Mouse (Mus musculus) hindbrain, embryonic 16.5 days (tissue): ENCODE measurements around the gene Adora3. TPM values are rescaled to one million over a fixed set of nuclear protein-coding genes. Genes with fewer than 3 reads are reported as not detected.
"Not testable (repeated sequence)": the region's sequence is repeated elsewhere in the genome, so short reads cannot be mapped to it uniquely, and the experiment has no call there.

ENCODE experiments used
- ATAC-seq: fragments of 200-750 bp; cut with Nextera tagmentation; 2 replicates; pipeline ENCODE4 v1.8.0; 2017; ENCODE audit warnings: moderate TSS enrichment, moderate library complexity
- H3K27ac ChIP-seq: fragments of 300-500 bp; sonication (generic); 2 replicates; pipeline ENCODE4 v1.5.1; 2014; ENCODE audit warnings: low read depth, mild to moderate bottlenecking, control low read depth, low read length, moderate library complexity
- H3K27me3 ChIP-seq: fragments of 300-500 bp; sonication (generic); replicated peaks from 2 replicates; pipeline ENCODE4 v1.6.1; 2014; ENCODE audit warnings: low read length; ENCODE audit not compliant: control insufficient read depth, insufficient read depth
- H3K36me3 ChIP-seq: fragments of 300-500 bp; sonication (generic); 2 replicates; pipeline ENCODE4 v1.6.1; 2014; ENCODE audit warnings: mild to moderate bottlenecking, low read length, moderate library complexity, mixed read lengths; ENCODE audit not compliant: control insufficient read depth, insufficient read depth
- H3K4me1 ChIP-seq: fragments of 300-500 bp; sonication (generic); 2 replicates; pipeline ENCODE4 v1.6.1; 2014; ENCODE audit warnings: low read depth, low read length; ENCODE audit not compliant: control insufficient read depth, insufficient read depth
- H3K4me2 ChIP-seq: fragments of 300-500 bp; sonication (generic); 2 replicates; pipeline ENCODE4 v1.6.1; 2014; ENCODE audit warnings: mild to moderate bottlenecking, low read length, control low read depth, moderate library complexity
- H3K4me3 ChIP-seq: fragments of 300-500 bp; sonication (generic); 2 replicates; pipeline ENCODE4 v1.5.1; 2014; ENCODE audit warnings: mild to moderate bottlenecking, low read length, control low read depth, moderate library complexity
- H3K9ac ChIP-seq: fragments of 300-500 bp; sonication (generic); 2 replicates; pipeline ENCODE4 v1.6.1; 2014; ENCODE audit warnings: low read depth, mild to moderate bottlenecking, control low read depth, low read length, moderate library complexity
- H3K9me3 ChIP-seq: fragments of 300-500 bp; sonication (generic); 2 replicates; pipeline ENCODE4 v1.6.1; 2014; ENCODE audit warnings: mild to moderate bottlenecking, low read length, moderate library complexity; ENCODE audit not compliant: control insufficient read depth
- WGBS: fragments of 180-500 bp; shearing (Covaris S2); extraction: QIAGEN DNeasy Blood & Tissue Kit; methylation state at CpG from one replicate; pipeline ENCODE4 v1.1.7; 2014; 5-methylcytosine and 5-hydroxymethylcytosine counted together
- polyA plus RNA-seq: library from polyadenylated mRNA; unstranded; fragments of >200 nt; fragmentation: Nextera tagmentation; extraction: Ambion mirVana; gene quantifications from 2 replicates; pipeline ENCODE4 v1.2.1, GENCODE M21; 2015

Gene Adora3
- polyA plus RNA-seq, 1 experiment from 2014 or later = 0.26 TPM

DNA sequence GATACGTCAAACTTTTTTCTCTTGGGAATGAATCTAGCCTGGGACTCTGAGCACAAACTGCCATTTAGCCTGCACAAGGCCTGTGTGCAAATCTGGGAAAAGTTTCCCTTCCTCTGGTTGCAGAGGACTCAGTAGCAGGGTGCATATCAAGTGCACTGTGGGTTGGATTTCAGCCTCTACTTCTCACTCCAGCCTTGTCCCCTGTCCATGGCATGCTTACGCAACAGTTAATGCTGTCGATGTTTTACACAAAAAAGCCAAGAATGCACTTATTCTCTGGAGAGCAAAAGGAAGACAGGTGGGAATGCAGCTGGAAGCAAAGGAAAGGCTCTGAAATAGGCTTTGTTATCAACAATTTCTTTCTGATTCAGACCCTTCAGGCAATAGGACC is 47.7 kb downstream of the Adora3 start:
- no peak overlapping the region for H3K9ac ChIP-seq
- H3K36me3 ChIP-seq = no peaks in the 10 kb centered on the region
- H3K27ac ChIP-seq = no peak overlapping the region
- H3K9me3 ChIP-seq = no peaks in the 10 kb centered on the region
- no peak overlapping the region for H3K4me3 ChIP-seq
- no peaks in the 10 kb centered on the region for H3K4me1 ChIP-seq
- no peaks in the 10 kb centered on the region for H3K27me3 ChIP-seq
- 71% methylated on average over 3 of the region's 3 CpGs for WGBS
- ATAC-seq = no peak
- H3K4me2 ChIP-seq = no peak overlapping the region

DNA sequence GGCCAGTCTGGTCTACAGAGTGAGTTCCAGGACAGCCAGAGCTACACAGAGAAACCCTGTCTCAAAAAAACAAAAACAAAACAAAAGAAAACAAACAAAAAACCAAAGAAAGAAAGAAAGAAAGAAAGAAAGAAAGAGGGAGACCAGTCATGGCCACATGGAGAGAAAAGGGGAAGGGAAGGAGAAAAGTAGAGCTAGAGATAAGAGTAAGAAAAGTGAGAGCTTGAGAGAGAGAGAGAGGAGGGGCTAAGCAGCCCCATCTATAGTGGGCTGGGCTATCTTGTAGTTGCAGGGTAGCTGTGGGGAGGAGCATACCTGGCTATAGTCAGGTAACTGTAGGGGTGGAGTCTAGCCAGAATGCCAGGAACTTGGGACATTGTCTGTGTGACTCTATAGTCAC is 50.1 kb downstream of the Adora3 start:
- ATAC-seq, H3K9ac ChIP-seq, H3K4me2 ChIP-seq, H3K27me3 ChIP-seq, H3K27ac ChIP-seq, H3K4me3 ChIP-seq, H3K36me3 ChIP-seq, H3K9me3 ChIP-seq, H3K4me1 ChIP-seq: not testable (repeated sequence)

DNA sequence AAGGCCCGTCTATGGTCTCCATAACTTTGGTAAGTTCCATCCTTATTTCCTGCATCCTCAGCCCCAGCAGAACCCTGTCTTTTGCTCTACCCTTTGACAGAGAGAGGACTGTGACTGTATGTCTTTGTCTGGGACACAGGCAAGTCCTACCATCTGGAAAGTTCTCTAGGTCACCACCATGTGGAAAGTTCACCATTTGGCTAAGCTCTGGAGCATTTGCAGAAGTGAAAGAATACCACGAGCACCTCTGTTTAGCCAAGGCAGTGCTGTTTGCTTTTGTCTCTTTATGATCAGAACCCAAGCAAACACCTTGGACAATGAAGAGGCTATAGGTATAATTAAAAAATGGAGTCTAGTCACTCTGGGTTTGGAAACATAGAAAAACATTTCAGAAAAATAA is 51.3 kb downstream of the Adora3 start:
- Histone ChIP-seq H3K36me3 (no peaks in the 10 kb centered on the region), H3K4me3 (no peak overlapping the region), H3K4me1 (no peaks in the 10 kb centered on the region), H3K27ac (no peak overlapping the region), H3K9ac (no peak overlapping the region), H3K27me3 (no peaks in the 10 kb centered on the region), H3K4me2 (no peak overlapping the region), H3K9me3 (no peaks in the 10 kb centered on the region)
- 78% methylated on average over 2 of the region's 2 CpGs for WGBS
- ATAC-seq = no peak

DNA sequence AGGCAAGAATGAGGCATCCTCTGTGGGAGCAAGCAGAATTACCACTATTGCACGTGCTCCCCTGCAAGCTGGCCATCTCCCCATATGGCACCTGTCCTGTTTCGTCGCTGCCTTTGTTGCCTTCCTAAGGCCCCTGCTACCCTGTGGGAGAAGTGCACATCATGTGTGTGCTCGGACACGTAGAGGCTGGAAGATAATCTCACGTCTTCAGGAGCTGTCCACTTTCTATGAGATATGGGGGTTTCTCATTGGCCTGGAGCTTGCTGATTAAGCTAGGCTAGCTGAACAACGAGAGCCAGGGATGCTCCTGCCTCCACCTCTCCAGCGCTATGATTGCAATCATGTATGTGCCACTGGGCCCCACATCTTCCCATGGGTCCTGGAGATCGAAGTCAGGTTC is 54.0 kb downstream of the Adora3 start:
- 85% methylated on average over 9 of the region's 9 CpGs for WGBS
- no peak for ATAC-seq
- H3K9me3 ChIP-seq = no peaks in the 10 kb centered on the region

DNA sequence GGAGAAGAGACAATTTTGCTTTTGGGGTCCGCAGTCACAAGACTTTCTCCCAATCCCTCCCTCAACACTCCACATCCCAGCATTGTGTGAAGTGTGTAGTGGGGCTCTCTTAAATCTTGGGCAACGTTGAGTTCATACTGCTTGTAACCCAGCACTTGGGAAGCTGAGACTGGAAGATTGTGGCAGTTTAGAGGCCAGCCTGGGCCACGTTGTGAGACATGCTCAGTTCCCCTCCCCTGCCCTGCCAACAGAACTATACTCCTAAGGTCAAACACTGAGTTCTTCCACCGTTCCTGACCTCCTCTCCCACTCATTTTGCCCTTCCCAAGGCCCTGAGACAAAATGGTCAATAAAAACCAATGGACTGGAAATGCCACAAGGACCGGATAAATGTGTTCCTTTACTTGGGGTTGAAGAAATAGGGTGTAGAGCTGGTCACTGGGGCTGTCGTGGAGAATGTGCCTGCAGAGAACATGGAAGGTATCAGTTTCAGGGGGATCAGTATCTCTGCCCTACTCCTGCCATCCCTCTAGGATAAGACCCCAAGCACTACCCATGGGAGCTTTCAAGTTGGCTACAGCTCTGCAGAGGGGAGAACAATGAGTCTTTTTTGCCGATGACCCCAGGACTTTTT is 57.0 kb downstream of the Adora3 start:
- H3K9me3 ChIP-seq = no peaks in the 10 kb centered on the region
- 81% methylated on average over 7 of the region's 7 CpGs for WGBS
- H3K4me2 ChIP-seq = no peak overlapping the region

More for the DNA sequence above, 54.0 kb downstream of the Adora3 start:
- no peak overlapping the region for H3K27ac ChIP-seq
- H3K4me3 ChIP-seq = no peak overlapping the region
- H3K36me3 ChIP-seq = no peaks in the 10 kb centered on the region
- H3K4me1 ChIP-seq = no peaks in the 10 kb centered on the region
- no peaks in the 10 kb centered on the region for H3K27me3 ChIP-seq
- H3K9ac ChIP-seq = no peak overlapping the region
- H3K4me2 ChIP-seq = no peak overlapping the region

DNA sequence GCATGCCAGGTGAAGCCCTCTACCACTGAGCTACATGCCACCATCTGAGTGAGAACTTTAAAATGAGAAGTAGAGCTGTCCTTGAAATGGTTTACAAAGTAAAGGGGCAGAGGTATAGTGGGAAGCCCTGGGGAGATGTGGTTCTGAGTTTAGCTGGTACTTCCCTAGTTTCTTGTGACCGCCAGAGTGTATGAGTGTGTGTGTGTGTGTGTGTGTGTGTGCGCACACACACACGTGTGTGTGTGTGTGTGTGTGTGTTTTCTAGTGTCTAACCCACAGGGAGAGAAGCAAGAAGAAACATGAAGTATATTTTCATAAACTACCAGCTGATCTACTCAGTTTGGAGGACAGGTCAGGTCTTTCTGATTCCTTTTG is 57.5 kb downstream of the Adora3 start:
- Histone ChIP-seq H3K36me3 (no peaks in the 10 kb centered on the region), H3K27me3 (no peaks in the 10 kb centered on the region), H3K27ac (no peak overlapping the region), H3K4me3 (no peak overlapping the region), H3K4me1 (no peaks in the 10 kb centered on the region), H3K9me3 (no peaks in the 10 kb centered on the region), H3K9ac (no peak overlapping the region), H3K4me2 (no peak overlapping the region)
- no peak for ATAC-seq
- 92% methylated on average over 3 of the region's 3 CpGs for WGBS

More for the DNA sequence above, 57.0 kb downstream of the Adora3 start:
- no peaks in the 10 kb centered on the region for H3K36me3 ChIP-seq
- no peaks in the 10 kb centered on the region for H3K27me3 ChIP-seq
- no peak overlapping the region for H3K4me3 ChIP-seq
- H3K27ac ChIP-seq = no peak overlapping the region
- H3K9ac ChIP-seq = no peak overlapping the region
- H3K4me1 ChIP-seq = no peaks in the 10 kb centered on the region
- ATAC-seq = no peak

DNA sequence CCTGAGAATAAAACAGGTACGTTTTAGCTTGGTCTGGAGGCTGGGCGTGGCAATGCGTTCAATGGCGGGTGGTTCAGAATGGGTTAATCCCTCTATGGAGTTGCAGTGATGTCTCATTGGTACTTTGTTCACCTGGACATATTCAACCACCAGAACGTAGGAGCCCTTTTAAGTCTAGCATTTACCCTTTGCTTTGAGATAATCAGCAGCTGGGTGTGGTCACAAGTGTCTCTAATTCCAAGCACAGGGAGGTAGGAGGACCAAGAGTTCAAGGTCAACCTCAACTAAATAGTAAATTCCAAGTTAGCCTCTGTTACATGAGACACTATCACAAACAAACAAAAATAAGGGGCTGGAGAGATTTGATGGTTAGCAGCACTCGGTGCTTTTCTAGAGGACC is 58.1 kb downstream of the Adora3 start:
- Histone ChIP-seq H3K27ac (no peak overlapping the region), H3K27me3 (no peaks in the 10 kb centered on the region), H3K4me1 (no peaks in the 10 kb centered on the region), H3K9ac (no peak overlapping the region), H3K4me2 (no peak overlapping the region), H3K4me3 (no peak overlapping the region), H3K36me3 (no peaks in the 10 kb centered on the region), H3K9me3 (no peaks in the 10 kb centered on the region)
- WGBS = 93% methylated on average over 6 of the region's 6 CpGs
- no peak for ATAC-seq

DNA sequence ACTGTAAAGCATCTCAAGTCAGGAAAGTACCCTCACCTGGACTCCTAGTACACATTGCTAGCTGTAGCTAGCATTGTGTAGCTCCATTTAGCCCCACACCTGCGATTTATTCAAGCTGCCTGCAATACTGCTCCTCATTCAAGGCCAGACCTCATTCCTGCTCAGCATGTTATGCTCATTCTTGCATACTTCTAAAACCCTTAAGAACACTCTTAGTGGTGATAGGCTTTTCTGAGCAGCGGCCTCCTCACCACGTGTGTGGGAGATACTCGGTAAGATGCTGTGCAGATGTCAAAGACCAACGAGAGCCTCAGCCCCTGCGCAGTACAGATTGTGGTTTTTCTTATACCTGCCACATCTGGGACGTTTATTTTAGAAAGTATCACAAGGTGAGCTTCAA is 59.2 kb downstream of the Adora3 start:
- Histone ChIP-seq H3K36me3 (no peaks in the 10 kb centered on the region), H3K9me3 (no peaks in the 10 kb centered on the region), H3K27me3 (no peaks in the 10 kb centered on the region), H3K4me1 (no peaks in the 10 kb centered on the region), H3K27ac (no peak overlapping the region), H3K4me2 (no peak overlapping the region), H3K4me3 (no peak overlapping the region), H3K9ac (no peak overlapping the region)
- 86% methylated on average over 7 of the region's 7 CpGs for WGBS
- ATAC-seq = no peak

DNA sequence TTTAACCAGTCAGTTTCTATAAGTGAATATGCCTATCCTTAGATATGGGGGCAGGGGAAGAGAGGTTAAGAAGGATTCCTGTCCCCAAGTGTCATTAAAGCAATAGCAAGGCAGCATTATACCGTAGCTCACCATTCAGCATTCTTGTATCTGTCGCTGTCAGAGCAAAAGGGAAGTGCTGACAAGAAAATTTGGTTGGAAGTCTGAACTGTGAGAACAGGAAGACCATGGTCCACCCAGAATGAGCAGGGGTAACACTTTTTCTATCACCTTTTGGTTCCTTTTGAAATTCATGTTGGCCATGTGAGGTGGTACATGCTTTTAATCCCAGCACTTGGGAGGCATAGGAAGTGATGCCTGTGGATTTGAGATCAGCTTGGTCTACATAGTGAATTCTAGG is 60.4 kb downstream of the Adora3 start:
- Histone ChIP-seq H3K27me3 (no peaks in the 10 kb centered on the region), H3K9ac (no peak overlapping the region), H3K36me3 (no peaks in the 10 kb centered on the region), H3K27ac (no peak overlapping the region), H3K4me3 (no peak overlapping the region), H3K4me1 (no peaks in the 10 kb centered on the region), H3K4me2 (no peak overlapping the region), H3K9me3 (no peaks in the 10 kb centered on the region)
- WGBS = 88% methylated on average over 2 of the region's 2 CpGs
- no peak for ATAC-seq
